8 mouse cellular contexts compared by ENCODE assay signal in genomic region chr9:118995539-118995938, GRCm38 (mm10). TPM values are rescaled to one million over a fixed set of nuclear protein-coding genes. Genes with fewer than 3 reads are reported as not detected.
DNase-seq lines count a peak whose midpoint lies in the region; ATAC-seq and TF ChIP-seq lines count a peak whose summit lies in the region.

No protein-coding gene starts in this region.

- H3K27me3 ChIP-seq in intestine, embryonic 14.5 days (replicated peaks; ENCODE audit: control insufficient read depth, insufficient read depth, low read length), result no peaks in the 10 kb centered on the region
- no peaks in the 10 kb centered on the region for H3K27me3 ChIP-seq in liver, embryonic 15.5 days

- no peak overlapping the region for H3K4me2 ChIP-seq in intestine, embryonic 14.5 days (ENCODE audit: low read length)
- H3K4me2 ChIP-seq in liver, embryonic 15.5 days, result no peak overlapping the region

- H3K4me1 ChIP-seq in ES-E14 (ENCODE audit: control insufficient read depth in 2 of 2, insufficient read depth in 2 of 2, low read length in 2 of 2, poor library complexity in 1 of 2), result peaks cover 0 to 8% of the 10 kb centered on the region in 2 experiments; a peak in 1 of 4 replicates
- H3K4me1 ChIP-seq in intestine, embryonic 14.5 days (replicated peaks; ENCODE audit: control insufficient read depth, insufficient read depth, low read length), result peaks cover 7% of the 10 kb centered on the region
- H3K4me1 ChIP-seq in liver, embryonic 15.5 days (replicated peaks), result peaks cover 39% of the 10 kb centered on the region

- H3K27ac ChIP-seq in ES-E14 (ENCODE audit: insufficient read depth, low read depth, low read length, poor library complexity, severe bottlenecking), result no peak overlapping the region
- no peak overlapping the region for H3K27ac ChIP-seq in intestine, embryonic 14.5 days (ENCODE audit: low read depth)
- H3K27ac ChIP-seq in liver, embryonic 15.5 days (replicated peaks), result no peak overlapping the region

- H3K4me3 ChIP-seq in ES-E14 (ENCODE audit: insufficient read depth in 1 of 2, low read depth in 1 of 2, low read length in 2 of 2, poor library complexity in 1 of 2, severe bottlenecking in 1 of 2), result no peak overlapping the region
- no peak overlapping the region for H3K4me3 ChIP-seq in intestine, embryonic 14.5 days (ENCODE audit: low read depth, low read length)
- no peak overlapping the region for H3K4me3 ChIP-seq in liver, embryonic 15.5 days (replicated peaks)

- H3K9me3 ChIP-seq in ES-E14 (ENCODE audit: control insufficient read depth, insufficient read depth, low read depth, low read length), result no peaks in the 10 kb centered on the region
- H3K9me3 ChIP-seq in intestine, embryonic 14.5 days (ENCODE audit: control insufficient read depth, low read length), result no peaks in the 10 kb centered on the region
- H3K9me3 ChIP-seq in liver, embryonic 15.5 days (replicated peaks), result no peaks in the 10 kb centered on the region

- no peak overlapping the region for H3K9ac ChIP-seq in ES-E14 (ENCODE audit: insufficient read depth, low read depth, low read length, poor library complexity, severe bottlenecking)
- H3K9ac ChIP-seq in intestine, embryonic 14.5 days (ENCODE audit: low read length), result no peak overlapping the region
- no peak overlapping the region for H3K9ac ChIP-seq in liver, embryonic 15.5 days

- peak; percentile 56; the same call in 1 of the 2 replicates for ATAC-seq in intestine, embryonic 14.5 days (replicated peaks; ENCODE audit: low FRiP score, low TSS enrichment, low read depth)
- 0 out of 2 replicates have a peak, but pooled peaks have one; percentile 23 for ATAC-seq in liver, embryonic 15.5 days (ENCODE audit: insufficient read depth)

- in situ Hi-C loops in ES-E14 (cut with MboI; ENCODE audit: low sequenced_read_pairs in 2 of 2, unreplicated experiment in 2 of 2), result no loop called here

- H3K36me3 ChIP-seq in ES-E14 (ENCODE audit: control insufficient read depth, insufficient read depth, low read length, poor library complexity, severe bottlenecking), result no peaks in the 10 kb centered on the region
- H3K36me3 ChIP-seq in intestine, embryonic 14.5 days (ENCODE audit: control insufficient read depth, insufficient read depth, low read length), result no peaks in the 10 kb centered on the region
- no peaks in the 10 kb centered on the region for H3K36me3 ChIP-seq in liver, embryonic 15.5 days (replicated peaks)

- DNase-seq in kidney, adult 18-20 months, result peak; percentile 42
- DNase-seq in kidney, adult 11 months, result no peak
- no peak for DNase-seq in ES-E14 (ENCODE audit: low read depth, low spot score)
- no peak for DNase-seq in intestine, embryonic 14.5 days (ENCODE audit: low spot score)
- no peak for DNase-seq in ovary, postnatal 36 days (ENCODE audit: low spot score)
- DNase-seq in embryo, embryonic 9.5 days (ENCODE audit: extremely low spot score), result no peak
- DNase-seq in B cell, adult 2 months, result no peak

- 75% methylated on average over 6 of the region's 6 CpGs for WGBS in intestine, embryonic 14.5 days
- WGBS in liver, embryonic 15.5 days (ENCODE audit: insufficient replicate concordance), result 41% methylated on average over 6 of the region's 6 CpGs

TF ChIP-seq in ES-E14, 5 proteins besides CTCF, POLR2A, EP300 and RAD21:
- TF ChIP-seq HCFC1 (IDR thresholded peaks at IDR 0.05; ENCODE audit: borderline replicate concordance, insufficient read depth, low read length), result no peak
- TF ChIP-seq MAFK (IDR thresholded peaks at IDR 0.05; ENCODE audit: insufficient read depth, low read depth, low read length), result peak; percentile 86
- no peak for TF ChIP-seq CHD2 (IDR thresholded peaks at IDR 0.05; ENCODE audit: low read depth, low read length)
- no peak for TF ChIP-seq ZC3H11A (IDR thresholded peaks at IDR 0.05; ENCODE audit: borderline replicate concordance, low read depth, low read length)
- no peak for TF ChIP-seq ZNF384 (IDR thresholded peaks at IDR 0.05; ENCODE audit: low read depth, low read length)
TF ChIP-seq in ES-E14: peak in this region for 1.

RNA-seq across cellular contexts. Expression of gene Vill, which starts 57.0 kb away (rescaled TPM):
- total RNA-seq in ES-E14 (2012; rRNA removed), result 27.5 and 32.7 TPM in 2 replicates
- polyA plus RNA-seq in intestine, embryonic 14.5 days (2014; fragmentation: Nextera tagmentation; extraction: Ambion mirVana), result 26.2 and 27.4 TPM in 2 replicates
- 10.0 and 11.0 TPM in 2 replicates for polyA plus RNA-seq in liver, embryonic 15.5 days (2015; fragmentation: Nextera tagmentation; extraction: Ambion mirVana)
